Mouse (Mus musculus) thymus, postnatal 10 days (tissue): ENCODE data around the gene Prr22.

ENCODE experiments used
- DNase-seq, 2 experiments: peaks; one replicate each; pipeline ENCODE4 v3.0.0; 2021; ENCODE audit warnings: low spot score in 2 of 2

The Prr22 gene

GRCm38 (mm10) chr17:56761077-56761476 is 9.0 kb upstream of the Prr22 start:
- DNase-seq = no peak

DNA sequence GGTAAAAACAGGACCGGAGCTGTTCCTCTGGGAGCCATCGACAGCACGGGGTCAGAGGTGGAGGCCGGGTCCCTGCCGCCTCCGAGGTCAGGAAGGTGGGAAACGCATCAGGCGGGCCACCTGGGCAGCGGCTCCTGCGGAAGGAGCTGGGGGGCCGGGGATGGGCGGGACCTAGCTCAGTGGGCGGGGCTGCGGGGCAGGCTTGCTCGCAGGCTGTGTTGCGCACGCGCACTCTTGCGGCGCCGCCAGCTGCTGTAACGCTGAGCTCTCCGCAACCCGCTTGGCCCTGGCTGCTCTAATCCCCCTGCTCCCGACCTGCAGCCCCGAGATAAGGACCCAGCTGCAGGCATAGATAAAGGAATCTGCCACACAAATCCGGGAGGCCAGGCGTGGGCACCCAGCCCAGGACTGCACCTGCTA is 8.0 kb upstream of the Prr22 start:
- peak; percentile 89 to 96 for DNase-seq

GRCm38 (mm10) chr17:56762769-56763731 is 7.0 kb upstream of the Prr22 start:
- peak; percentile 49 to 67 for DNase-seq

- DNase-seq = no peak
Measured at GRCm38 (mm10) chr17:56763741-56764250, 6.3 kb upstream of the Prr22 start.

- DNase-seq = peak; percentile 82 to 87
Measured at GRCm38 (mm10) chr17:56764474-56765354, 5.3 kb upstream of the Prr22 start, which contains the start of gene Dus3l. Gene Dus3l, plus strand, starts transcription at chr17:56764757.

DNA sequence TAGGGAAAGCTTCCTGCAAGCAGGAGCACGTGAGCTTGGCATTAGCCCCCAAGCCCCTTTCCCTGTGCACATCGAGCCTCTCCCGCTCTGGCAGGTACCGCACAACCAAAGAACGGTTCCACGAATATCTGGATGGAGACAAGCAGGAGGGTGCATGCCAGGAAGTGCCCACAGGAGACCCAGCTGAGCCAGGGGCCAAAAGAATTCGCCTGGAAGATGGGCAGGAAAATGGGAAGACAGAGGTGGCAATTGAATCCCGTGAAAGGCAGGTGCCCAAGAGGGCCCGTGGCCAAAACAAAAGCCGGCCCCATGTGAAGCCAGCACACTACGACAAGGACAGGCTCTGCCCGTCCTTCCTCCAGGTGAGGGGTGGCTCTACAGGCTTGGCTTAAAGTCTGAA is 4.6 kb upstream of the Prr22 start:
- peak; percentile 29 to 44 for DNase-seq

DNA sequence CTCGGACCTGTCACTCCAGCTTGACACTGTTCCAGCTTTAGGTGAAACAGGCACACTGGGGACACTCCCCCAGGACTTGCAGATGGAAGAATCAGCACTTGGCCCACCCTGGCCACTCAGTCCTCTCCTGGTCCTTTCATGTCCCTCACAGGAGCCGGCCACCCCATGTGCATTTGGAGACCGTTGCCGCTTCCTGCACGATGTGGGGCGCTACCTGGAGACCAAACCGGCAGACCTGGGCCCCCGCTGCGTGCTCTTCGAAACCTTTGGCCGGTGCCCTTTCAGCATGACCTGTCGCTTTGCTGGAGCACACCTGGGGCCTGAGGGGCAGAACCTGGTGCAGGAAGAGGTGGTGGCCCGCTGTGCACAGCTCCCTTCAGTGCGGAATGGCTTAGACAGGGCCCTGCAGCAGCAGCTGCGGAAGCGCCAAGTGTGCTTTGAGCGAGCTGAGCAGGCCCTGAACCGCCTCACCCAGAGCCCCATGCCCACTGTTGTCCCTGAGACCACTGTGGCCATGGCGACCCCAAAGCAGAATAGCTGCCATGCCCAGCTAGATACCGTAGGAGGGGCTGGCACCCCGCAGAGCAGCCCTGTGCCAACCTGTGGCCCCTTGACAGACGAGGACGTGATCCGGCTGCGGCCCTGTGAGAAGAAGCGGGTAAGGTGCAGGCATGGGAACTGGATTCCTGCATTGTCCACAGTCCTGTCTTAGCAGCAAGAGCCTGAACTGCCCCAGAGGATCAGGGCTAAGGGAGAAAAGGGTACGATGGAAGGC is 3.2 kb upstream of the Prr22 start:
- DNase-seq = no peak

DNA sequence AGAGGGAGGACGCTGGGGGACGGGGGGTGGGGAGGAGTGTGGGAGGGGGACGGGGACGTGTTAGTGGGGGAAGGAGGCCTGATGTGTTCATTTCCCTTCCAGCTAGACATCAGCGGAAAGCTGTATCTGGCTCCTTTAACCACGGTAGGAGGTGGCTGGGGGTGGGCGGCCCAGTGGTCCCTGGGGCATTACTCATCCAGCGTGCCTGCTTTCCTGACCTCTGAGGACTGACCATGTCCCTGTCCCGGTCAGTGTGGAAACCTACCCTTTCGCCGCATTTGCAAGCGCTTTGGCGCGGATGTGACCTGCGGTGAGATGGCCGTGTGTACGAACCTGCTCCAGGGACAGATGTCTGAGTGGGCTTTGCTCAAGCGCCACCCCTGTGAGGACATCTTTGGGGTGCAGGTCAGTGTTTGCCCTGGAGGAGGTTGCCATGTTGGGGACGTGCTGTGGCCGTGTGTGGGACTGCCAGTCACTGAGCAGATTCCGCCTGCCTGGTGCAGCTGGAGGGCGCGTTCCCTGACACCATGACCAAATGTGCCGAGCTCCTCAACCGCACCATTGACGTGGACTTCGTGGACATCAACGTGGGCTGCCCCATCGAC is 2.4 kb upstream of the Prr22 start:
- no peak for DNase-seq

- DNase-seq = no peak
Measured at GRCm38 (mm10) chr17:56768941-56769340, 1.1 kb upstream of the Prr22 start.

GRCm38 (mm10) chr17:56777568-56777967 is 7.5 kb downstream of the Prr22 start:
- DNase-seq = no peak

DNA sequence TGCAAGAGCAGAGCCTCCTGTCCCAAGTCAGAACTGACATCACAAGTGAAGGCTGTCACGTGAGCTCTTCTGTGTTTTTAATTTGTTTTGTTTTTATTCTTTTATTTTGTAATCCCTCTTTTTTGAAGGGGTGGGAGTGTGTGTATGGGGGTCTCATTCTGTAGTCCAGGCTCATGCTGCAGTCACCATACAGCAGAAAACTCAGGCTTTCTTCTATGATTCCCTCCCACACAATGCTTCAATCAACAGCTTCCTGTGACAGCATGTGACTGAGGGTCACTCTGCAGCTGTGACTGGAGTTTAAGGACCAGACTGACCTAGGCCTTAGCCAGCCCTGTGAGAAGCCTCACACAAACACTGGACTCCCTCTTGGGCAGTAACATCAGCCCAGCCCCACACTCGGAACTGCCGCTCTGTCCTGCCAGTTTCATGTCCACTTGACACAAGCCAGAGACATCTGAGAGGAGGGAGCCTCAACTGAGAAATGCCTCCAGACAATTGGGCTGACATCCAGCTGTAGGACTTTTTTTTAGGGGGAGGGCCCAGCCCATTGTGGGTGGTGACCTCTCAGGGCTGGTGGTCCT is 8.8 kb downstream of the Prr22 start:
- DNase-seq = no peak

DNA sequence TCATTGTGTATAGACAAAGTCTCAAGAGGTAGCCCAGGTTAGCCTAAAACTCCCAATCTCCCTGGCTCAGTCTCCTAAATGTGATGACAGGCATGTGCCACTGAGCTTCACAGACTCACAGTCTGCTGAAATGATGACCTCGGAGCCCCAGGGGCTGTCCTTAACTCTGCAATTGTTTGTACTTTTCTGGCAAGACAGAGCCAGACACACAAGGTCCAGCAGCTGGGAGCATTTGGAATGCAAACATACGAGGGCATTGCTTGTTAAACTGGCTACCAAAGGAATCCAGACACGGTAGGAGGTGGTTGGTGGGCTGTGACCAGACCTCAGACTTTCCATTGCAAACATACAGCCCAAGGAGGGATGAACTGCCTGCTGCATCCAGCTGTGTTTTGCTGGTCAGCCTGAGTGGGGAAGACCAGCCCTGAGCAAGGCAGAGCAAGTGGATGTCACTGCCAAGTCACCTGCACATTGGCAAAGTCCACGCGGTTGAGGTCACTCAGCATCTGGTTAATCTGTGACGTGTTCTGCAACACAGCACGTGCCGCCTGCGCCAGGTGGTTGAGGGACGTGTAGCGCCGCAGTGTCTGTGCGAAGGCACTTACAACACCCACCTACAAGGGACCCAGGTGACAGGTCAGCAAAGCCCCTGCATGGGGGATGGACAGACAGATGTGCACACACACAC is 10.4 kb downstream of the Prr22 start:
- DNase-seq = no peak

DNA sequence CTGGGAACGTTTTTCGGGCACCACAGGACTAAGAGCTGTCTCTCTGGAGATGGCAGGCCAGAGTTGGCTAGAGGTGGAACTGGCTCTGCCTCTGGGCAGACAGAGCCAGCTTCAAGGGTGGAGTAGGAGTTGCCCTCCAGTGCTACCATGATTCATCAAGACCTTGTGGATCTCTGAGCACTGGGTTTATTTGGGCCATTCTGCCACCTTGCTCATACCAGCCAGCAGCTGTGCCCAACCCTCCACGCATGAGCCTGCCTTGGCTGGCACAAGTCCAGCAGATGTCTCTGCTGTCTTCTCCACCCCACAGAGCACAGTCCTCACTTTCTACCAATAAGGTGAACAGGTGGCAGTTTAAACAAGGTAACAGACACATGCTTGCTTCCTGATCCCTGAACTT is 18.8 kb downstream of the Prr22 start:
- no peak for DNase-seq

DNA sequence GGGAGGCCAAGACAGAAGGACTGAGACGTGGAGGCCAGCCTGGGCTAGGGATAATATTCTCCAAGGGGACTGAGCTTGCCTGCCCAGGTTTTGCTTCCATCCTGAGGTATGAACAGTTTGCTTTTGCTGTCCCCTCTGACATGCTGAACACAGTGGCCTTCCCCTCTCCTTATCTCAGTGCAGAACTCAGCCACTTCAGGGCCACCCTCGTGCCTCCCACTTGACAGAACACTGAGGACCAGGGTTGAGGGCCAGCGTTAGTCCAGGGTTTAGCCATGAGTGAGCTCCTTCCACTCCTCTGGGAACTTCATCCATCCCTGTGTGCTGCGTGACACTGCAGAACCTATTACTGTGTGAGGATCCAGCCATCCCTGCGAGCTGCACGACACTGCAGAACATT is 19.2 kb downstream of the Prr22 start:
- no peak for DNase-seq

DNA sequence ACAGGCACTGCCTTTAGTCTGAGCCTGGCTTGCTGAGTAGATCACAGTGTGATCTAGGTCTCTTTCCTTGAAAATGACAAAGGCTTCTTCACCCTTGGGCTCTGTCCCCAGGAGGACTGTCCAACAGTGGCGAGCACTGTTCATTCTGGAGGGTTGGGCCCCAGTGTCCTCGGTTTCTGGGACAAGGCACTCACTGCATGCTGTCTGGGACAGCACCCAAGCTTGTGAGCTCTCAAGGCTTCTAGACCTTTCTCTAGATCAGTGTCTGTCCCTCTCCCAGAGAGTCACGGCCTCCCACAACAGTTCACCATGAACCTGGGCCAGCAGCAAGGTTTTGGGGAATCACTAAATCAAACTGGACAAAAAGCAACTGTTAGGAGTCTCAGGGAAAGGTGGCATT is 22.5 kb downstream of the Prr22 start:
- DNase-seq = no peak

- DNase-seq = no peak
Measured at GRCm38 (mm10) chr17:56793614-56794319, 23.7 kb downstream of the Prr22 start.

- DNase-seq = no peak
Measured at GRCm38 (mm10) chr17:56799276-56799675, 29.2 kb downstream of the Prr22 start.

DNA sequence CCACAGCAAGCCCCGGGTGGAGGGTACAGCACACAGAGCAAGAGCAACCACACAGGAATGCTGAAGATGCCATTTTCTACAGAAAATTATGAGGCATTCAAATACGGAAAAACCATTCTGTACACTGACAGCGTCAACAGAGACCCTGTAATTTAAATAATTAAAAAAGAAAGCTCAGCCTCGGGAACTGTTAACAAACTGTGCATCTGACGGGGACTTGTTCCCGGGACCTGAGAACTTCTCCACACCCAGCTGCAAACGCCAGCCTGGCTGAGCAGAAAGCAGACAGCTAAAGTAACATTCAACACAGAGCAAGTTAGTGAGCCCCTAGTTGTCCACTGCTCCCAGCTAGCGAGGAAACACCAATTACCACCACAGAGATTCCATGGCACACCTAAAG is 32.0 kb downstream of the Prr22 start:
- no peak for DNase-seq

GRCm38 (mm10) chr17:56804952-56805351 is 34.9 kb downstream of the Prr22 start:
- DNase-seq = no peak
